Mouse (Mus musculus) ovary, adult 18-20 months (tissue): ENCODE measurements at regions not wholly inside any gene's neighbourhood (a gene's known extent, or its start where the extent isn't known, plus 50 kb on each side); places are given as distances from the start of the nearest gene placed in this dataset.

Source experiments
- DNase-seq: peaks from one replicate; pipeline ENCODE4 v3.0.0; 2022; ENCODE audit warnings: low spot score, mixed read lengths

- no peak for DNase-seq
Measured at GRCm38 (mm10) chr2:131801212-131801611, 58.3 kb downstream of the Erv3 start.

GRCm38 (mm10) chr2:131800126-131800894 is 59.2 kb downstream of the Erv3 start:
- no peak for DNase-seq

- no peak for DNase-seq
Measured at GRCm38 (mm10) chr2:131799486-131799885, 60.1 kb downstream of the Erv3 start.

- no peak for DNase-seq
Measured at GRCm38 (mm10) chr2:131797001-131797693, 62.4 kb downstream of the Erv3 start.

- DNase-seq, result no peak
Measured at GRCm38 (mm10) chr2:131775381-131775780, 84.2 kb downstream of the Erv3 start.

GRCm38 (mm10) chr2:131773691-131774090 is 85.9 kb downstream of the Erv3 start:
- no peak for DNase-seq

- DNase-seq, result no peak
Measured at GRCm38 (mm10) chr2:131772163-131772562, 87.4 kb downstream of the Erv3 start.

- no peak for DNase-seq
Measured at GRCm38 (mm10) chr2:131770852-131771251, 88.7 kb downstream of the Erv3 start.

GRCm38 (mm10) chr2:131769656-131770210 is 89.8 kb downstream of the Erv3 start:
- no peak for DNase-seq

- DNase-seq, result no peak
Measured at GRCm38 (mm10) chr2:131766500-131766899, 93.0 kb downstream of the Erv3 start.

DNA sequence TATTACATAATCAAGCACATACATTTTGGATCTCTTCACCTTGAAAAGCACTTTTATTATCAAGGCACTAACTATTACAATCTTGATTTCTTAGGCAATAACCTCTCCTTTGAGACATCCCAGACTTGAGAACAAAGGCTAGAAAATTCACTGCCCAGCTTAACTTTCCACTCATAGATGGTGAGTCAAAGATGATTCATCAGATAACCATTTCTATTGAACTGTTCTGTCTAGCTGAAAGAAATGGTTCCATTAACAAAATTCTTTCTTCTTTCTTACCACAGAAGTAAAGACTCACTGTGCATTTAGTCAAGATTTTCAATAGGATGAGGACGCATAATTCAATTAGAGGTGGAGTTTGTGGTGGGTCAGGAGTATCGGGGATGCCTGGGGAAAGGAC is 98.0 kb downstream of the Erv3 start:
- no peak for DNase-seq

GRCm38 (mm10) chr2:131757183-131757903 is 102.2 kb downstream of the Erv3 start:
- DNase-seq, result no peak

GRCm38 (mm10) chr2:131755107-131755506 is 104.4 kb downstream of the Erv3 start:
- no peak for DNase-seq

DNA sequence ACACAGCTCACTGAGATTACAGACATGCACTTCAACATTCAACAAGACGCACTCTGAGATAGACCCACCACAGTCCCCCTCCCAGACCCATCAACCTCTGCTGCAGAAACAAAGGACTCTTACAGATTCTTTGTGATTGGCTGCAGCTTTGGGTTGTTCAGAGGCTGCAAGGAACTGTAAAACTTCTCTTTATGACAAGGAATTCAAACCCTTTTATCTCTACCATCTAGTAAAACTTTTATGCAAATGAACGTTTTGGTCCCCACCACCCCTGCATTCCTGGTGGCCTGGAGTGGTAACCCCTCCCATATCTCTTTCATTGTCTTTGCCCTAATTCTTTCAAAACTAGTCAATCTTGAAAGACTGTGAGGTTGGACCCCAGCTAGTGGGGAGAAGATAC is 106.1 kb downstream of the Erv3 start:
- no peak for DNase-seq

DNA sequence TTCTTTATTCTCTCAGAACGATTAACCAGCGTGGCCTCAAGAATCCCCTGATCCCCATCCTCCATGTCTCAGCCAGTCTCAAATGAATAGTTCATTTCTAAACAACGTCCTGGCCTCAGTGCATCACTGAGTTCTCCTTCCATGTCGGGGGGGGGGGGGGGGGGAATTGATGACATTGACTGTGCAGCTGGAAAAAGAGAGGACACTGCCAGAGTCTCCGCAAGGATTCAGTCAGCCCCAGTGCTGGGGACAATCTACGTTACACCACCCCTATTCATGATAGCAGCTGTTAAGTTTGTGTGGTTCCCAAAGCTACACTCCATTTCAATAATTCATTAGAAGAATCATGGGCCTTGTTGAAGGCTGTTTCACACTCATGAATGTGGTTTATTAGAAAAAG is 108.9 kb downstream of the Erv3 start:
- no peak for DNase-seq

DNA sequence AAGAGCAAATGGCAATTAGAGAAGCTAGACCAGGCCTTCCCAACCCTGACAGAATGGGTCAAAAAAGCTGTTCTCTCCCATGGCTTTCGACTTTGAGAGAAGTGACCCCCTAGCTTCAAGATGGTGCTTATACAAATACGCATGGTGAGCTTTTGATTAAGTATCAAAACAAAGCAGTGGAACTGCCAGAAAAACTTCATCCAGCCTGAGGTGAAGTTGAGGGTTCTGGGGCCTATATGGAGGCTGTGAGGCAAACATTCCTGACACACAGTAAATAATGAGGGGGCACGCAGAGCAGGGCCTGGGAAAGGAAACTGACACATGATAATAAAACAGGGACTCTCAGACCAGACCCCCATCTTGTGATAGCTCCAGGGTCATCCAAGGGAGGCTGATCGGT is 109.3 kb downstream of the Erv3 start:
- DNase-seq, result no peak

DNA sequence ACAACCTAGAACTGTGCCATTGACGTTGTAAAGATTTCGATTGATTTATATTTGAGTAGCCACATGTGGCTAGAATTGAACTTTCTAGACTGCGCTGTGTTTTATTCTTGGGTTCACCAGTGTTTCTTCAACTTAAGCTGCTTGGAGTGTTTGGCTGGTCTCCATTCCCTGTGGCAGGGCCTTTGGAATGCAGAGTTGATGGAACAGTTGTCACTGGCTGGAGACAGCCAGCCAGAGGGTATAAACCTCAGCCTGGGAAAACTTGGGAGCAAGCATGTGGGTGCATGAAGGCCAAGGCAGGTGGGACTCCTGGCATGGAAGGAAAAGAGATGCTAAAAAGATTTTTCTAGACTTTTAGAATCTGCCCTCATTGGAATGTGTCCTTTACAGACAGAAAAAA is 109.8 kb downstream of the Erv3 start:
- no peak for DNase-seq

- no peak for DNase-seq
Measured at GRCm38 (mm10) chr2:131748791-131749190, 110.8 kb downstream of the Erv3 start.

DNA sequence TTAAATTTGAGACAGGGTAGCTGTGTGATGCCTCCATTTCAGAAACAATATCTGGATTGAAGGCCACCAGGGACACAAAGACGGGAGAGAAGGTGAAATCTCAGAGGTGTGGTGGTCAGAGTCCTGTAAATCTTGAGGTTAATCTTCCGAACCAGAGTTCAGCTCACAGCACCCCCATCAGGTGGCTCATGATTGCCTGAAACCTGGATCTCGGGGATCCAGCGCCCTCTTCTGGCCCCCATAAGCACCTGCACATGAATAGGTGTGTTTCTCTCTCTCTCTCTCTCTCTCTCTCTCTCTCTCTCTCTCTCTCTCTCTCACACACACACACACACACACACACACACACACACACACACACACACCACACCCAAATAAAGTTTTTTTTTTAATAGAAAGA is 111.8 kb downstream of the Erv3 start:
- no peak for DNase-seq

- no peak for DNase-seq
Measured at GRCm38 (mm10) chr2:131745381-131745895, 114.1 kb downstream of the Erv3 start.

- DNase-seq, result no peak
Measured at GRCm38 (mm10) chr2:131744957-131745356, 114.6 kb downstream of the Erv3 start.

GRCm38 (mm10) chr2:131740456-131740855 is 119.1 kb downstream of the Erv3 start:
- no peak for DNase-seq
